Mouse (Mus musculus): ENCODE results near the gene Jak2.
A peak's percentile ranks its signal among the peaks of the same experiment; 100 is the strongest.

The Jak2 gene

DNA sequence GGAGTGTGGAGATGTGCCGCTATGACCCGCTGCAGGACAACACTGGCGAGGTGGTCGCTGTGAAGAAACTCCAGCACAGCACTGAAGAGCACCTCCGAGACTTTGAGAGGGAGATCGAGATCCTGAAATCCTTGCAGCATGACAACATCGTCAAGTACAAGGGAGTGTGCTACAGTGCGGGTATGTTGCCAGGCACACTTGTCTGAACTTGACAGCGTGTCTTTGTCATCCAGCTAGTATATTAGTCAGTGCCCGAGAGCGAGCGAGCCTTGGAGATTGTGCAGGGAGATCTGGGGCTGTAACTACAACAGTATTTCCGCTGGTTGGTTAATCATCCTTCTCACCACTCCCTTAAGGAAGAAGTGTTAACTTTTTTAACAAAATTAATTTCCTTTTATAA lies 49.3 kb downstream of the Jak2 start:
- DNase-seq (ENCODE audit: low read depth) = no peak

DNA sequence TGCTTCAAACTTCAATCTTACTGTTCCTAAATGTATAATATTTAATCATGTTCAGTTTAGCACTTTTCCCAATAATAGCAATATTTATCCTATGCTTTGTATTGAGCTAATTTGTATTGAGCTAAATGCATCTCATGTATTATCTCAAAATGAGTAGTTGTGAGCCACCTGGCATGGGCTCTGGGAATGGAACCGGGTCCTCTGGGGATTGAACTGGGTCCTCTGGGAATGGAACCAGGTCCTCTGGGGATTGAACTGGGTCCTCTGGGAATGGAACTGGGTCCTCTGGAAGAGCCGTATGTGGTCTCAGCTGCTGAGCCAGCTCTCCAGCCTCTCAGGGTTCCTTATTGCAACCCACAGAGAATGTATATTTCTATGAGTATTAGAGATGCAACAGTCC lies 50.5 kb downstream of the Jak2 start:
- no peak for DNase-seq (ENCODE audit: low read depth)

DNA sequence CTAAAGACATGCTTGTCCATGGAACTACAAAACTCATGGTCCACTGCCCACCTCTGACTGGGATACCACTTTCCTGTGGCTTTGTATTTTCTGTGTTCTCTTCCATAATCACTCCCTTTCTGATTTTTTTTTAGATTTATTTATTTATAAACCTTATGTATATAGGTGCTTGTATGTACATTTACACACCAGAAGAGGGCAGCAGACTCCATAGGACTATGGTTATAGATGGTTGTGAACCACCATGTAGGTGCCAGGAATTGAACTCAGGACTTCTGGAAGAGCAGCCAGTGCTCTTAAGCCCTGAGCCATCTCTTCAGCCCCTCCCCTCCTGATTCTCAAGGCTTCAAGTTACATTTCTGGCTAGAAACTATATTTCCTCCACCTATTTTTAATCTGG lies 57.2 kb downstream of the Jak2 start:
- no peak for DNase-seq (ENCODE audit: low read depth)

DNA sequence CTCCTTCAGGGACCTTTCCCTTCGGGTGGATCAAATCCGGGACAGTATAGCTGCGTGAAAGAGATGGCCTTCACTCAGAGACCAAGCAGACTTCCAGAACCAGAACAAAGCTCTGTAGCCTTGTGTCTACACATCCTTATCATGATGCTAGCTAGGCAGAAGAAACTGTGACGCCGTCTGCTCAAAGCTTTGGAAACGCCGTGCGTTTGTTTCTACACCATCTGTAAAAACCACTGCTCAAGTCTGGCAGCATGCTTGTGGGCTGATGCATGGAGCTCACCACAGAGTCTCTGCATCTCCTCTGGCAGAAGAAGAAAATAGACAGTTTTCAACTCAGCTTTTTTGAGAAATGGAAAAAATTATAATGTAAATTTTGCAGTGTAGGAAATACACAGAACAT lies 60.2 kb downstream of the Jak2 start:
- DNase-seq (ENCODE audit: low read depth) = no peak

DNA sequence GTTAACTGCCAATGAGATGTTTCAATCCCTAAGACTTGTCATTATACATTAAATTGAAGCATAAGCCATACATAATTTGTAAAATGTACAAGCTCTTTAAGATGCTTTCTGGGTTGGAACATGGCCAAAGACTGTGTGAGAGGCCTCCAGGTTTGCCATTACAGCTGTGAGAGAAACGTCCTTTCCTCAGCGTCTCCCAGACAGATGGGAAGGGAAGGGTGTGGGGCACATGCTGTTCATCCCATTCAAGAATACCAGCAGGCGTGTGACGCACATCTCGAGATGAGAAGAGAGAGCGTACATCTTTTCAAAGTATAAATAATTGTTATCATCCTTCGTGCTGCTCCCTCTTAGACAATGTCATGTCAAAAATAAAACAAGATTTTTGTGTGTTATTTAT lies 61.0 kb downstream of the Jak2 start:
- DNase-seq (ENCODE audit: low read depth) = no peak

GRCm38 (mm10) chr19:29323416-29324049 lies 71.9 kb downstream of the Jak2 start:
- DNase-seq (ENCODE audit: low read depth) = no peak

DNA sequence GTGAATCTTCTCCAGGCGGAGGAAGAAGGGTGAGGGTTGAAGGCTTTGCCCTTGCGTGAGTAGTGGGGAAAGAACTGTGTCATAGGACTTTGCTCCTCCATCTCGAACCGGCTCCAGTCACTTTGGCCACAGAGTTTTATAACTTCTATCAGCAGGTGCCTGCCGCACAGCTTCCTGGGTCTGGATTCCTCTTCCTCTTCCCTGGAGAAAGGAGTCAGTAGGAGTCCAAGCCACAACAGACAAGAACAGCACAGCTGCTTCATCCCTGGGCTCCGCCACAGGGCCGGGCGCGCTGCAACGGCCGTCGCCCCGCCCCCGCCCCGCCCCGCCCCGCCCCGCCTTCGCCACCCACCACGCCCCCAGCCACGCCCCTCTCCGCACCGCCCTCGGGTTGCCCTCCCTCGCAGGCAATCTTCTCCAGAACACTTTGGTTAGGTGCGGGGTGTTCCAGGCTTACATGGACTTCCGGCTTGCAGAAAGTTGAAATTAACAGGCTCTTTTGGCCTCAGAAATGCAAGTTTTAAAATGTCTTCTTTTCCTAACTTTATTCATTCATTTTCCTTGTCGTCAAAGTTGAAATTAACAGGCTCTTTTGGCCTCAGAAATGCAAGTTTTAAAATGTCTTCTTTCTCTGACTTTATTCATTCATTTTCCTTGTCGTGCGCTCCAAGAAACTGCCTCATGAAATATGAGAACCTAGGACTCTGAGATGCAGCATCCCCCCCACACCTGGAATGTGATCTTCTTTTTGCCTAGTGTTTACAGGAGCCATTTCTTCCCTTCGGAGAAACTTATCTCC lies 73.6 kb downstream of the Jak2 start, which contains the start of gene Insl6:
Gene Insl6, minus strand, starts transcription at position 304 of the 799 bp plus-strand sequence.
- DNase-seq (ENCODE audit: low read depth) = no peak

- DNase-seq (ENCODE audit: low read depth) = no peak
Measured at GRCm38 (mm10) chr19:29325852-29326180, 74.2 kb downstream of the Jak2 start.

GRCm38 (mm10) chr19:29326396-29326795 lies 74.8 kb downstream of the Jak2 start:
- no peak for DNase-seq (ENCODE audit: low read depth)

DNA sequence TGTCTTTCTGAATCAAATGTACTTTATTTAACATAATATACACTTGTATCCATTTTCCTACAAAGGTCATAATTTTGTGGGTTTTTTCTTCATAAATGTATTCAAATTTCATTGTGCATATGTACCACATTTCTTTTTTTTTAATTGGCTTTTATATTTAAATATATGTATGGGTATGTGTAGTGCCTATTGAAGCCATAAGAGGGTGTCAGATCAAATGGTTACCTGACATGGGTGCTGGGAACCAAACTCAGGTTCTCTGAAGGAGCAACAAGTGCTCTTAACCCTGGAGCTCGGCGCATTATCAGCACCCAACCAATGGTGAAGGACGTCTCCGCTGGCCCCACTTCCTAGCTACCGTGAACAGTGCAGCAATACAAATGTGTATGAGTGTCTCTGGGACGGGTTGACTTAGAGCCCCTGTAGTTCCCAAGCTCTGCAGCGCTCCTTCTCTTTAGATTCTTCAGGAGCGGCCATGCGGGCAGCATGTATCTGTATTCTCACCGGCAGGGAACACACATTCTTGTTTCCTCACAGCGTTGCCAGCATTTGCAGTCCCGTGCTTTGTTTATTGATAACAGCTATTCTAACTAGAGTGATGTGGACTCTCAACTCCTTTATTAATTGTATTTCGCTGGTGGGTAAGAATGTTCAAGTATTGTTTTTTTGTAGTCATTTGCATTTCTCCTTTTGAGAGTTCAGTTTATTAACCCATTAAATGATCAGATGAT lies 75.4 kb downstream of the Jak2 start:
- DNase-seq (ENCODE audit: low read depth) = no peak

- no peak for DNase-seq (ENCODE audit: low read depth)
Measured at GRCm38 (mm10) chr19:29334068-29334745, 82.6 kb downstream of the Jak2 start, which contains the start of gene Rln1. Rln1 (minus strand) TSS chr19:29334670.

DNA sequence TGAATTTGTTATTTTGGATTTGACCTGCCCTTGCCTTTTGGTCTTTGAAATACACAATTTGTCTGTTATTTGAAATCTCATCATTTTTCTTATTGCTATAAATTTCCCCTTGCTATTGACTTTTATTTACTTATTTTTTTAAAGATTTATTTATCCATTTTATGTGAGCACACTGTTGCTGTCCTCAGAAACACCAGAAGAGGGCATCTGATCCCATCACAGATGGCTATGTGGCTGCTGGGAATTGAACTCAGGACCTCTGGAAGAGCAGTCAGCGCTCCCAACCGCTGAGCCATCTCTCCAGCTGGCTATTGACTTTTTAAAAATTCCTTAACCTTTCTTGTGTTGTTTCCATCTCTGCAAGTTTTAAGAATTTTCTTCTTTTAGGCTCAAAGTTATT lies 85.0 kb downstream of the Jak2 start:
- no peak for DNase-seq (ENCODE audit: low read depth)

- DNase-seq (ENCODE audit: low read depth) = no peak
Measured at GRCm38 (mm10) chr19:29341029-29341428, 89.4 kb downstream of the Jak2 start.

DNA sequence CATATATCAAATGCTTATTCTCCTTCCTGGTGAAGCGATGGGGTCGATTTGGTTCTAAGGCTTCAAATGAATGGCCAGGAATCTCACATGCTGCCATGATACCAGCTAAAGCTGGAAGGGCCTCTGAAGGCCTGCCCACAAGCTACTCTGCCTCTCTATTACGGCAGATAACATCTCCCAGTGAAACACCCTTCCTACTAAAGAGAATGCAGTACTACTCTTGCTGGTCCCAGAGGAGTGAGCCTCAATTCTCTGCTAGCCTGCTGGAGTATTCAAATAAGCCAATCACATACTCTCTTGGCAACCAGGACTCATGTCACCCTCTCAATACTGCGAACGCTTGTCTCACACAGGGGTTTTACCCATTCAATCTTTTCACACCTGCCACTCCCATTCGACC lies 90.7 kb downstream of the Jak2 start:
- no peak for DNase-seq (ENCODE audit: low read depth)

DNA sequence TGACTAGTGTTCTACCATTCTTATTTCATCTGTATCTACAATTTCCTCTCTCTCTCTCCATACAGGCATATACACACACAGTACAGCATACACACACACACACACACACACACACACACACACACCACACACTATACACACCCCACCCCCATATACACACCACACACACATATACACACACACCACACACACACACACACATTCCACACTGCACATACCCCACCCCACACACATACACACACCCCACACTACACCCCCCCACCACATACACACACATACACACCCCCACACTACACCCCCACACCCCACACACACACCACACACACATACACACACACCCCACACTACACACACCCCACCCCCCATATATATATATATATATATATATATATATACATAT lies 93.2 kb downstream of the Jak2 start:
- no peak for DNase-seq (ENCODE audit: low read depth)

DNA sequence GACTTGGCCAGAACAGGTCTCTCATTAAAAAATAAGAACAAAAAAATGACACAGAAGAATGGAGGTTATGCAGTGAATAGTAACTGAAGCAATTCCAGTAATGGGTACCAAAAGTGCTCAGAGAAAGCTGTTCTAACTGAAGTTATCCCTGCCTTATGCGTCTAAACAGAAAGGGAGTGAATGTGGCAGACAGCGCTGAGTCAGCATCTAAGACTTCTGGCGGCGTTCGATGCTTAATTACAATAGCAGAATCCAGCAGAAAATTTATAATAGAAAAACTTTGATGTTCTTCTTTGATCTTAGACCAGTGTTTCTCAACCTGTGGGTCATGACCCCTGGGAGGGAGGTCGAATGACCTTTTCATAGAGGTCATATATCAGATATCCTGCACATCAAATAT lies 94.0 kb downstream of the Jak2 start:
- DNase-seq (ENCODE audit: low read depth) = no peak

DNA sequence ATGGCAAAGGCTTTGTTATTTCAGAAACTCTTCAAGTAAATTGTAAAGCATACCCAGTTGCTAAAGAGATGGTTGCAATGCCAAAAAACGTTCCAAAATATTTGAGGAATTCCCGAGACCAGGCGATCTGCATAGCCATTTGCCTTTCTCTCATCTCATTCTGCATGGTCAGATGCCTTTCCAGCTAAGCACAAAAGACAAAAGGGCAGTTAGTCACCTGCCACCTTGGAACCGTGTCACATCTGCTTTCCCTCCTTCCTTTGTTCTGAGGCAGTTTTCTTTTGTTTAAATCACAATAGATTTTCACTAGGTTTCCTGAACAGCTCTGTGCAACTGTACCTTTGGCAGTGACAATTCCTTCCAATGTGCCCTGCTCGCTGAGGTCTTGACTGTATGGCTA lies 99.4 kb downstream of the Jak2 start:
- no peak for DNase-seq (ENCODE audit: low read depth)

- no peak for DNase-seq (ENCODE audit: low read depth)
Measured at GRCm38 (mm10) chr19:29354895-29355877, 103.6 kb downstream of the Jak2 start.

DNA sequence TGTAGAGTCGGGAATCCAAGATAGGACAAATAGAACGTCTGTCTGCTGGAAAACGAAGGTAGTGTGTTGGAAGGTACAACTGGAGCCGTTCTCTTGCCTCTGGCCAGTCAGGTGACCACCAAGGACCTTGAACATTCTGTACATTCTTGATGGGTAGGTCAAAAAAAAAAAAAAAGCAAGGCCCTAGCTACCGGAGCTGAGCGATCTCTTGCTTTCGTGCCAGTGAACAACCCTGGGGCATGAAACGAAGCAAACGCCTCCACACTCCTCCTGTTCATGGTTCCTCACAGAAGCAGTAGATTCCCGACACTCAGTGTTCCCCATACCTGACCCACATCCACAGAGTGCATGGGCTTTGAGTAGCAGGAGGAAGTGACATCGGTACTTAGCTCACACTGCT lies 104.7 kb downstream of the Jak2 start:
- no peak for DNase-seq (ENCODE audit: low read depth)

GRCm38 (mm10) chr19:29360251-29360650 lies 108.6 kb downstream of the Jak2 start:
- DNase-seq (ENCODE audit: low read depth) = no peak

- DNase-seq (ENCODE audit: low read depth) = peak; percentile 80
Measured at GRCm38 (mm10) chr19:29361468-29362130, 110.0 kb downstream of the Jak2 start.

Data from fibroblast of lung, adult 2 months (primary cell).